Mouse (Mus musculus) ES-E14 (cell line): ENCODE measurements at regions not wholly inside any gene's neighbourhood (a gene's known extent, or its start where the extent isn't known, plus 50 kb on each side); places are given as distances from the start of the nearest gene placed in this dataset.

ENCODE experiments used
- DNase-seq: peaks from one replicate; pipeline ENCODE4 v3.0.0-alpha.2; 2013; ENCODE audit warnings: low read depth, low spot score
- H3K27ac ChIP-seq: 2 replicates; pipeline ENCODE4 v1.5.1; 2012; ENCODE audit warnings: low read depth, mild to moderate bottlenecking, low read length, moderate library complexity, mixed read lengths; ENCODE audit not compliant: poor library complexity, insufficient read depth, severe bottlenecking
- H3K36me3 ChIP-seq: 2 replicates; pipeline ENCODE4 v1.6.1; 2012; ENCODE audit warnings: mild to moderate bottlenecking, low read length, moderate library complexity, mixed read lengths; ENCODE audit not compliant: control insufficient read depth, poor library complexity, insufficient read depth, severe bottlenecking
- H3K4me1 ChIP-seq, 2 experiments: fragments of 150-350 bp in 1 of 2; sonication (generic) in 1 of 2; 2 replicates each; pipeline ENCODE4 v1.6.1; 2012; ENCODE audit warnings: low read length in 2 of 2, mild to moderate bottlenecking in 1 of 2, mixed read lengths in 1 of 2; ENCODE audit not compliant: control insufficient read depth in 2 of 2, insufficient read depth in 2 of 2, poor library complexity in 1 of 2
- H3K4me3 ChIP-seq, 2 experiments: fragments of 150-350 bp in 1 of 2; sonication (generic) in 1 of 2; 2 replicates each; pipeline ENCODE4 v1.5.1; 2012; ENCODE audit warnings: low read length in 2 of 2, low read depth in 1 of 2, mild to moderate bottlenecking in 1 of 2, mixed read lengths in 1 of 2; ENCODE audit not compliant: insufficient read depth in 1 of 2, poor library complexity in 1 of 2, severe bottlenecking in 1 of 2
- H3K9ac ChIP-seq: 2 replicates; pipeline ENCODE4 v1.6.1; 2012; ENCODE audit warnings: low read depth, mild to moderate bottlenecking, low read length, mixed read lengths; ENCODE audit not compliant: poor library complexity, insufficient read depth, severe bottlenecking
- H3K9me3 ChIP-seq: fragments of 150-350 bp; sonication (generic); 2 replicates; pipeline ENCODE4 v1.6.1; 2012; ENCODE audit warnings: low read depth, mild to moderate bottlenecking, low read length; ENCODE audit not compliant: control insufficient read depth, insufficient read depth
- CHD2 ChIP-seq: IDR thresholded peaks from 2 replicates; pipeline ENCODE4 v1.6.1; 2014; ENCODE audit warnings: mild to moderate bottlenecking, low read depth, low read length, inconsistent platforms
- HCFC1 ChIP-seq: IDR thresholded peaks from 2 replicates; pipeline ENCODE4 v1.6.1; 2012; ENCODE audit warnings: low read length, inconsistent platforms, borderline replicate concordance; ENCODE audit not compliant: insufficient read depth
- MAFK ChIP-seq: IDR thresholded peaks from 2 replicates; pipeline ENCODE4 v1.6.1; 2014; ENCODE audit warnings: mild to moderate bottlenecking, low read depth, low read length, inconsistent platforms; ENCODE audit not compliant: insufficient read depth
- ZC3H11A ChIP-seq: IDR thresholded peaks from 2 replicates; pipeline ENCODE4 v1.6.1; 2012; ENCODE audit warnings: low read depth, mild to moderate bottlenecking, inconsistent platforms, low read length, borderline replicate concordance
- ZNF384 ChIP-seq: IDR thresholded peaks from 2 replicates; pipeline ENCODE4 v1.6.1; 2012; ENCODE audit warnings: low read depth, low read length, inconsistent platforms
- in situ Hi-C, 2 experiments: fragments of 600-800 bp; cut with MboI; formaldehyde crosslinking; loops; one replicate each; pipeline ENCODE4 v1.15.1; 2025; ENCODE audit warnings: low sequenced_read_pairs in 2 of 2, inconsistent platforms in 1 of 2; ENCODE audit not compliant: unreplicated experiment in 2 of 2

- in situ Hi-C loops = no loop called here
- Histone ChIP-seq H3K4me1 (no peaks in the 10 kb centered on the region), H3K27ac (no peak overlapping the region), H3K9ac (no peak overlapping the region), H3K4me3 (no peak overlapping the region), H3K36me3 (no peaks in the 10 kb centered on the region), H3K9me3 (no peaks in the 10 kb centered on the region)
- DNase-seq = no peak
- no peak for TF ChIP-seq CHD2
- no peak for TF ChIP-seq ZNF384
- TF ChIP-seq MAFK = no peak
- TF ChIP-seq ZC3H11A = no peak
- TF ChIP-seq HCFC1 = no peak
These were observed 96.2 kb upstream of the Arhgap28 start for GRCm38 (mm10) chr17:68100093-68100492.

GRCm38 (mm10) chr17:68103346-68103745 lies 99.4 kb upstream of the Arhgap28 start:
- Histone ChIP-seq H3K9ac (no peak overlapping the region), H3K4me1 (no peaks in the 10 kb centered on the region), H3K27ac (no peak overlapping the region), H3K9me3 (no peaks in the 10 kb centered on the region), H3K36me3 (no peaks in the 10 kb centered on the region), H3K4me3 (no peak overlapping the region)
- DNase-seq = no peak
- in situ Hi-C loops = no loop called here
- TF ChIP-seq CHD2 (no peak), ZC3H11A (no peak), MAFK (no peak)

- Histone ChIP-seq H3K27ac (no peak overlapping the region), H3K4me3 (no peak overlapping the region), H3K4me1 (no peaks in the 10 kb centered on the region), H3K9me3 (no peaks in the 10 kb centered on the region), H3K36me3 (no peaks in the 10 kb centered on the region), H3K9ac (no peak overlapping the region)
- TF ChIP-seq MAFK = no peak
- TF ChIP-seq CHD2 = no peak
- TF ChIP-seq ZC3H11A = no peak
- no peak for TF ChIP-seq HCFC1
- in situ Hi-C loops = no loop called here
- DNase-seq = no peak
These were observed 102.4 kb upstream of the Arhgap28 start for GRCm38 (mm10) chr17:68106366-68106765.

- no peak for TF ChIP-seq ZNF384
- no peak for TF ChIP-seq MAFK
- no peak for TF ChIP-seq HCFC1
- TF ChIP-seq ZC3H11A = no peak
- no peak for TF ChIP-seq CHD2
- Histone ChIP-seq H3K36me3 (no peaks in the 10 kb centered on the region), H3K4me1 (no peaks in the 10 kb centered on the region), H3K27ac (no peak overlapping the region), H3K9ac (no peak overlapping the region), H3K9me3 (no peaks in the 10 kb centered on the region), H3K4me3 (no peak overlapping the region)
- no peak for DNase-seq
- in situ Hi-C loops = no loop called here
These were observed 104.0 kb upstream of the Arhgap28 start for GRCm38 (mm10) chr17:68107875-68108274.

- in situ Hi-C loops = no loop called here
- Histone ChIP-seq H3K9ac (no peak overlapping the region), H3K4me3 (no peak overlapping the region), H3K27ac (no peak overlapping the region), H3K36me3 (no peaks in the 10 kb centered on the region), H3K9me3 (no peaks in the 10 kb centered on the region), H3K4me1 (no peaks in the 10 kb centered on the region)
- no peak for TF ChIP-seq ZNF384
- no peak for TF ChIP-seq CHD2
- TF ChIP-seq HCFC1 = no peak
- no peak for TF ChIP-seq MAFK
- no peak for TF ChIP-seq ZC3H11A
- no peak for DNase-seq
These were observed 108.0 kb upstream of the Arhgap28 start for GRCm38 (mm10) chr17:68111834-68112473.
